Mouse (Mus musculus): ENCODE measurements around the gene Cdkn2aip.

Cdkn2aip gene

DNA sequence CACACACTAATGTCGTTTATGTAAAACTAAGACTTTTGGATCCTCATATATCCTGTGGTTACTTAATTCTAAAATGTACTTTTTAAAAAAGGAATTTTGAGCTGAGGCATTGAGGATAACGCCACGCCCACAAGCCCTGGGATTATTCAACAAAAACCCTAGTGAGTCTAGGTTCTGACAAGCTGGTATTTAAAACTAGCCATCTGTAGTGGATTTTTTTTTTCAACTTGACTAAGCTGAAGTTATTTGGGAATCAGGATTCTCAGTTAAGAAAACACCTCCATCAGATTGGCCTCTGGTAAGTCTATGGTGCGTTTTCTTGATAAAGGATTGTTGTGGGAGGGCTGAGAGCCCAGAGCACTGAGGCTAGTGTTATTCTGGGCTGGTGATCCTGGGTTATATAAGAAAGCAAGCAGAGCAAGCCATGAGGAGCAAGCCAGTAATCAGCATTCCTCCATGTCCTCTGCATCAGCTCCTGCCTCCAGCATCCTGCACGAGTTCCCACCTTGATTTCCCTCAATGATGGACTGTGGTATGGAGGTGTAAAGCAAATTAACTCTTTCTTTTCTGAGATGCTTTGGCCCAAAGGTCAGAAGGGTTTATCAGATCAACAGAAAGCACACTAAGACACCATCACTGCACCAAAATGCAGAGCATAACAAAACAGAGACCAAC lies 18.2 kb downstream of the Cdkn2aip start:
- no peak for DNase-seq (ENCODE audit: low read depth)

- peak; percentile 67 for DNase-seq (ENCODE audit: low read depth)
Observed at GRCm38 (mm10) chr8:47693119-47693518, 20.6 kb downstream of the Cdkn2aip start.

DNA sequence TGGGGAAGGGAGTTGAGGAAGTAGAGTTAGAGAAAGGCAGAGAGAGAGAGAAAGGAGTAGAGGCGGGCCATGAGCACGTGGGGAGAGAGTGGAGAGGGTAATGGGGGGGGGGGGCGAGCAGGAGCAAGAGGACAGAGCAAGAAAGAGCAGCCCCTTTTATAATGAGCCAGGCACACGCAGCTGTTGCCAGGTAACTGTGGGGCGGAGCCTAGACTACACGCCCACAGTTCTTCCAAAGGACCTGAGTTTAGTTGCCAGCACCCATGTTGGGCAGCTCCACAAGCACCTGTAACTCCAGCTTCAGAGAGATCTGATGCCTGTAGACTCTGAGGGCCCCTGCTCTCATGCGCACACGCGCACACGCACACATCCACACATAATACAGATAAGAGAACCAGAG lies 21.9 kb downstream of the Cdkn2aip start:
- DNase-seq (ENCODE audit: low read depth) = no peak

- no peak for DNase-seq (ENCODE audit: low read depth)
Observed at GRCm38 (mm10) chr8:47691303-47691702, 22.4 kb downstream of the Cdkn2aip start.

DNA sequence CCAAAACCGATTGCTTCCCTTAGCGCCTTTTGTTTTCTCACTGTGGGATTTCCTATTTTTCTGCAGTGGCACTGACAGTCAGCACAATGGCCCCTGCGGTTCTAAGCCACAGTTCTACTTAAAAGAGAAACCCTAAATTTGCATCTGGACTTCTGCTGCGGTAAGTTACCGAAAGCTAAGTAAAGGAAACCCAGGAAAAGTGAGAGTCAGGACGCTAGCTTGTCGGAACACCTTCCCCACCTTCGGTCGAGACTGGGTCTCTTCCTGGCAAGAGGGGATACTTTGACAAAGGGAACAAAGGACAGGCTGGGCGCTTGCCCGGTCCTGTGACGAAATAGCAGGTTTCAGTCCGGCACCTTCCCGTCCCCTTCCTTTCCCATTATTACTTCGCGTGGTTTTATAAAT lies 23.1 kb downstream of the Cdkn2aip start:
- DNase-seq (ENCODE audit: low read depth) = no peak

DNA sequence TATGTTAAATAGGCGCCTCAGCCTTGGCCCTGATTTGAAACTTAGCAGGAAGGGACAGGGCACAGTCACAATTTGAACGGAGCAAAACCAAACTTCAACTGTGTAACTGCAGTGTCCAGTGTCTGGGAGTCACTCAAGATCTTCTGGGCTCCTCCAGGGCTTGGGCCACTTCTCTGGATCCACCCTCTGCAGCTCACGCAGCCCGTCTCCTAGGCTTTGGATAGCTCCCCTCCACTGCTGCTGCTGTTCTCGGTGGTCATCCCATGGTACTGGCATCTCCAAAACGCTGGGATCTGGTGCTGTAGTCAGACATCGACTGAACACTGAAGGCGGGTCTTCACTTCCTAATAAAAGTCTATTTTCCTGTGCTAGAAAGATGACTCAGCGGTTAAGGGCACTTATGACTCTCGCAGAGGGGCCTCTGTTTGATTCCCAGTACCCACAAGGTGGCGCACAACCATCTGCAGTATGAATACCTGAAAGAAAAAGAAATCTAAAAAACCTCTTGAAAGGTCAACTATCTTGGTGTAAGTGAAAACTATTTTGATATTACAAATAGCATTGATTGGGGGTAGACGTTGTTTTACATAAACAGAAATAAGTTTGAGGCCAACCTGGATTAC lies 23.9 kb downstream of the Cdkn2aip start:
- DNase-seq (ENCODE audit: low read depth) = peak; percentile 61

DNA sequence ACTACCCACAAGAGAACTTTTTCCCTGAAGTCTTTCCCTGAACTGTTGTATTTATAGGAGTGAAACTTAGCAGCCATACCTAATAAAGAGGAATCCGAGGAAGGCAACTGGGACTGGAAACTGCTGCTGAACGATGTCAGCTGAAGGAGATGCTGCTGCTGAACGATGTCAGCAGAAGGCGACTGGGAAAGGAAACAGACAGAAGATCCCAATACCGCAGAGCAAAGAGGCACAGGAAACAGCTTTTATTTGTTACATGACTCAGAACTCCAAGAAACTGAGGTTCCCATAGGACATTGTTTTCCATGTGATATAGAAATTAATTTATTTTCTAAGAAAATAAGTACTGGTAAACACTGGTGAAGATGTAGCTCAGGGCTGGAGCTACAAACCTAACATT lies 29.3 kb downstream of the Cdkn2aip start:
- DNase-seq (ENCODE audit: low read depth) = no peak

DNA sequence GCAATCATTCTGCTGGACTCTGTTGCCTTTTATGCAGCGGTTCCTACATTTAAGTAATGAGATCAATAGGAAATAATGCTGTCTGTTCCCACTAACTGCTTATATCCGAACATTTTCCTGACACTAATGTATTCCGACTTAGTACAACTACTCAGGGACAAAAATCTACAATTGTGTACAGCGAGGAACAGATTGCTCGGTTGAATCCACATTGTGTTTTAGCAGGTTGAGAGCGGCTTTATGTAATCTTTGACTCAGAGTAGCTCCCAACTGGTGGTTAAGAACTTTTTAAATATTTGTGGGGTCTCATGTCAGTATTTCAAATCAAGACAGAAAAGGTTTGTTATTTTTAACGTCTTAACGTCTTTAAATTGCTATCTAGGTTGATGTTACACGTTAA lies 29.7 kb downstream of the Cdkn2aip start:
- DNase-seq (ENCODE audit: low read depth) = no peak

DNA sequence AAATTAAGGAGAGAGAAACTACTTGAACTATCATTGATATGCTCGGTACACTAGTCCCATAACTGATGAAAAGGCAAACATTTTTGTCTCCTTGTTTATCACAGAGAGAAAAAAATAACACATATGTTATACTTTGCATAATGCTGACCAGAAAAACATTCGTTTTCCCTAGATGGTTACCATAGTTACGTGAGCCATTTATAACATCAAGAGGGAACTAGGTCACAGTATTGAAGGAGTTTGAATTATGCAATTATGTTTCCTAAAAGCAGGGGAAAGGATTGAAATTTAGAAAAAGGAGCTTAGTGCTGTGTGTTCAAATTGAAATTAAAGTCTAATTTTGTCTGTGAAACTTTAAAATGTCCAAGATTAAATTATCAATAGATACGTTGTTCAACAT lies 33.4 kb downstream of the Cdkn2aip start:
- DNase-seq (ENCODE audit: low read depth) = no peak

- DNase-seq (ENCODE audit: low read depth) = no peak
Observed at GRCm38 (mm10) chr8:47679603-47680002, 34.1 kb downstream of the Cdkn2aip start.

DNA sequence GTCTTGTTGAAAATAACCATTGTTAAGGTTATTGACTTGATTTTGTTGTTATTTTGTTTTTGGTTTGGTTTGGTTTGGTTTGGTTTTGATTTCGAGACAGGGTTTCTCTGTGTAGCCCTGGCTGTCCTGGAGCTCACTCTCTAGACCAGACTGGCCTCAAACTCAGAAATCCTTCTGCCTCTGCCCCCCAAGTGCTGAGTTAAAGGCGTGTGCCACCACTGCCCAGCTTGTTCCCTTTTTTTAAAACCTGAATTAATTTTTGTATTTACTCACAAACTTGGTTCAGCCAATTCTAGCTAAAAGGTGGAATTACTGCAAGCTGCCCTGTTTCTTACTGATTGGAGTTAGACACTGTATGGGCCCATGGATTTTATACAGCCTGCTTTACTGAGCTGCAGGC lies 37.1 kb downstream of the Cdkn2aip start:
- DNase-seq (ENCODE audit: low read depth) = no peak

- no peak for DNase-seq (ENCODE audit: low read depth)
Observed at GRCm38 (mm10) chr8:47676224-47676623, 37.5 kb downstream of the Cdkn2aip start.

GRCm38 (mm10) chr8:47675786-47676185 lies 37.9 kb downstream of the Cdkn2aip start:
- no peak for DNase-seq (ENCODE audit: low read depth)

DNA sequence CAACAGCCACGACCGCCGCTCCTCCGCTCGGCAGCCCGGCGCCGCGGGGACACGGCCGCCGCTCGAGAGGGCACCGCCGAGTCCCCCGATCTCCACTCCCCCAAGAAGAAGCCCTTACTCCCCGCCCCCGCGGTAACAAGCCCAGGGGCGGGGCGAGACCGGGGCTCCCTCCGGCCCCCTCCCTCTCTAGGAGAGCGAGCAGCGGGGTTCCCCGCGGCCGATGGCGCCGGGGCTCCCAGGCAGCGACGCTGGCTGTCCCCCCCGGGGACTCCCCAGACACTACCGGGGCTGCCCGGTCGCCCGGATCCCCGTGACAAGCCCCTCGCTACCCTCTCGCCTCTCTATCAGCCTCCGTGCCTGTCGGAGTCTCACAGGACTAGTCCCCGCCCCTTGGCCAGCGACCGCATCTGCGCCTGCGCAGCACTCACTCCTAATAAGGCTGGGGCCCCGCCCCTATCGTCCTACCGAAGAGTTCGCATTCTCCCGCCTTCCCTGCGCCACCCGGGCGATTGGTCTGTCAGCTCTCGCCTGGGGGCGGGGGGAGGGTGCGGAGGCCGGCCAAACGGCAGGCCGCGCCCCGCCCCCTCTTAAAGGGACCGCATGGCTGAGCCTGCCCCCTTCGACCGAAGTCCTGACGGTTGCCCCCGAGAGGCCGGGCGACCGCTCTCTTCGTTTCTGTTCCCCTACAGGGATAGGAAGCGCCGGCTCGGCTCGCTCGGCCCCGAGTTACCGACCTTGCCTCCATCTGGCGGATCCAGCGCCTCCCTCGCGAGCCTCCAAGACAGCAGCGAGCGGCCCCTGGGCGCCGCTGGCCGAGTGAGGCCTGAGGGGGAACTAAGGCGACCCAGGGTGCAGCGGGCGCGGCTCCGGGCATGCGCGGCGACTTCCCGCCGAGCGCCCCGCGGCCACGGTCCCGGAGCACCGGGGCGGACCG lies 38.7 kb downstream of the Cdkn2aip start, which contains the start of gene Ing2:
TSS of gene Ing2 (minus strand) at position 780 of the 934 bp plus-strand sequence.
- peak; percentile 99 for DNase-seq (ENCODE audit: low read depth)

- no peak for DNase-seq (ENCODE audit: low read depth)
Observed at GRCm38 (mm10) chr8:47674140-47674776, 39.5 kb downstream of the Cdkn2aip start.

DNA sequence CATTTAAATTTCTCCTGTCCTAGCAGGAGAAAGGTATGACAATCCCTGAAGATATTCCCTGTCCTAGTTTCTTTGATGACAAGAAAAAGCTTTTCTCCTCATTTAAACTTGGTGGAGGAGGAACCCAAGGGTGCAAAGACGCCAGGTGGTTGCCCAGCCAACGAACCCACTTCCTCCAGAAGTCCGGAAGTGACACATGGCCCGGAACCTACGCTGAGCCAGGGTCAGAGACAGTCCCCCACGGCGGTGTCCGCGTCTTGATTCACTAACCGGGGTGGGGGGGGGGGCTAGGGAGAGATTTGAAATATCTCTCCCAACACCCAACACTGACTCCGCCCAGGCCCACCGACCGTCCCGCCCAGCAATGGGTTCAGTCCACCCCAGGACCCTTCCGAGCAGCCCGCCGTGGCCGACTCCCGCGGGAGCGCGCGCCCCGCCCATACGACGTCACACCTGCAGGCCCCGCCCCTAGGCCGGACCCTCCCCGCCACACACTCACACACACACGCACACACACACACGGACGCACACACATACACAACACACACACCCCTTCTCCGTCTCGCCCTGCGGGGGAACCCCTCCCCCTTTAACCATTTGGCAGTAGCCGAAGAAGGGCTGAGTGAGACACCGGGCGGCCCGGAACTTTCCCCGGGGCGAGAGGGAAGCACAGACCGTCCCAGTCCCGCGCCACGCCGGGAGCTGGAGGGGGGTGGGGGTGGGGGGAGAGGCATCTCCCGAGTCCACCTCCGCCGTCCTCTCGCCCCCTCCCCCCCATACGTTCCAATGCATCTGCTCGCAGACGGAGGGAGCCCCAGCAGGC lies 40.2 kb downstream of the Cdkn2aip start:
- peak; percentile 72 for DNase-seq (ENCODE audit: low read depth)

- no peak for DNase-seq (ENCODE audit: low read depth)
Observed at GRCm38 (mm10) chr8:47664231-47664785, 49.4 kb downstream of the Cdkn2aip start.

DNA sequence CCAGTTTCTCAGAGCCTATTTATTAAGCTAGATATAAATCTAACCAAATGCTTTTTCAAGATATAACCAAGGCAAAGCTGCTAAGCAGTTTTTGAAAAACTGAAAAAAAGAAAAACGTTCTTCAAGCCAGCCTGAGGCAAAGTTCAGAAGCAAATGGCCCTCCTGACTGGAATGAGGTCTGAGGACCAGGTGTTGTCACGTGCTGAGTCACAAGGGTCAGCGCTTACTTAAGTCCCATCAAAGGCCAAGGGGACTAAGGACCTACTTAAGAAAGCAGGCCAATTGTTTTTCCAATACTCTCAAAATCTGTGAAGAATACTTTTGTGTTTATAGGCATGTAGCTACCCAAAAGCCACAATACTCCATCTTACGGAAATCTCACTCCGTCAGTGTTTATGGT lies 50.5 kb downstream of the Cdkn2aip start:
- no peak for DNase-seq (ENCODE audit: low read depth)

GRCm38 (mm10) chr8:47662716-47663115 lies 51.0 kb downstream of the Cdkn2aip start:
- no peak for DNase-seq (ENCODE audit: low read depth)

DNA sequence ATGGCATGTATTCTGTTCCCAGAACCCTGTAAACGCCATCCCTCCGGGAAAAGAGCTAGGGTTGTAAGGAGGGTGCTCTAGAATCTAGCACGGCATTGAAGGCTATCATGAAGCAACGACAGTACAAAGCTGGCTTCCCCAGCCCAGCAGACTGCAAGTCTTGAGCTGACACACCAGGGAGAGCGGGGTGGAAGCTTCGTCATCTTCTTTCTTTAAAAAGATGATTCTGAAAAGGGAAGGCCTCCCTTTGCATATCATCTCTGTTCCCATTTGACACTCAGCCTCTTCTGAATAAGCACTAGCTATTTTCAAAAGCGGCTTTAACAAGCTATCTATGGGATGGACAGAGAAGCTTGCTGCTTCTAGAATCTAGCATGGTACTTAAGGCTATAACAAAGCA lies 53.3 kb downstream of the Cdkn2aip start:
- DNase-seq (ENCODE audit: low read depth) = no peak

DNA sequence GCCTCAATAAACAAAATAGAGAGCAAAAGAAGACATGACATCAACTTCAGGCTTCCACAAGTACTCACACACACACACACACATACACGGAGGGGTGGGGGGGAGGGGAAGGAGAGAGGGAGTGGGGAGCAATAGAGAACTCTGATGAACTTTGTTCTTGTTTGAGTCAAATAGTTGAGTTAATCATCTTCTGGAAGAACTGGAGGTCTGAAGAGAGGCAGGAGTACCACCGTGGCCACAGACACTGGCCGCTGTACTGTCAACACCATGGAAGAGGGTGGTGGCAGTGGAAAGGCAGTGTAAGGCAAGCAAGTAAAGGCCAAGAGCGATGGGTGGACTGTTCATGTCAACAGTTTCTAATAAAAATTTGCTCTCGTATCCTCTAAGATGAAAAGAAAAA lies 54.3 kb downstream of the Cdkn2aip start:
- DNase-seq (ENCODE audit: low read depth) = no peak

Data from c-Kit-positive CD71-negative TER-119-negative erythroid progenitor cells, embryonic 14.5 days (primary cell).